Mouse (Mus musculus) forebrain, embryonic 14.5 days (tissue): ENCODE measurements around the gene Irx4. TPM values are rescaled to one million over a fixed set of nuclear protein-coding genes. Genes with fewer than 3 reads are reported as not detected.
A peak's percentile ranks its signal among the peaks of the same experiment; 100 is the strongest.

Source experiments
- ATAC-seq: fragments of 200-750 bp; cut with Nextera tagmentation; 2 replicates; pipeline ENCODE4 v1.8.0; 2017; ENCODE audit warnings: mild to moderate bottlenecking, moderate library complexity
- DNase-seq: peaks from one replicate; pipeline ENCODE4 v3.0.0-alpha.2; 2015; ENCODE audit warnings: low spot score
- H3K27ac ChIP-seq: fragments of 300-500 bp; sonication (generic); 2 replicates; pipeline ENCODE4 v1.5.1; 2014; ENCODE audit warnings: low read depth, mild to moderate bottlenecking, control low read depth, low read length, moderate library complexity
- H3K27me3 ChIP-seq: fragments of 300-500 bp; sonication (generic); replicated peaks from 2 replicates; pipeline ENCODE4 v1.6.1; 2014; ENCODE audit warnings: low read length, control low read depth, mixed read lengths; ENCODE audit not compliant: control insufficient read depth, insufficient read depth
- H3K36me3 ChIP-seq: fragments of 300-500 bp; sonication (generic); 2 replicates; pipeline ENCODE4 v1.6.1; 2014; ENCODE audit warnings: low read length, control low read depth; ENCODE audit not compliant: control insufficient read depth, insufficient read depth
- H3K4me1 ChIP-seq: fragments of 300-500 bp; sonication (generic); 2 replicates; pipeline ENCODE4 v1.6.1; 2014; ENCODE audit warnings: antibody characterized with exemption, low read length, control low read depth; ENCODE audit not compliant: control insufficient read depth, insufficient read depth
- H3K4me2 ChIP-seq: fragments of 300-500 bp; sonication (generic); 2 replicates; pipeline ENCODE4 v1.6.1; 2014; ENCODE audit warnings: mild to moderate bottlenecking, control low read depth, low read length
- H3K4me3 ChIP-seq: fragments of 300-500 bp; sonication (generic); 2 replicates; pipeline ENCODE4 v1.5.1; 2014; ENCODE audit warnings: low read depth, low read length, control low read depth
- H3K9ac ChIP-seq: fragments of 300-500 bp; sonication (generic); 2 replicates; pipeline ENCODE4 v1.6.1; 2014; ENCODE audit warnings: mild to moderate bottlenecking, low read length, control low read depth, moderate library complexity
- H3K9me3 ChIP-seq: fragments of 300-500 bp; sonication (generic); replicated peaks from 2 replicates; pipeline ENCODE4 v1.6.1; 2016; ENCODE audit warnings: low read length, control low read depth, mixed read lengths; ENCODE audit not compliant: control insufficient read depth
- WGBS: fragments of 180-500 bp; shearing (Covaris S2); extraction: QIAGEN DNeasy Blood & Tissue Kit; methylation state at CpG from one replicate; pipeline ENCODE4 v1.1.7; 2014; 5-methylcytosine and 5-hydroxymethylcytosine counted together
- polyA plus RNA-seq: library from polyadenylated mRNA; unstranded; fragments of >200 nt; fragmentation: Nextera tagmentation; extraction: Ambion mirVana; gene quantifications from 2 replicates; pipeline ENCODE4 v1.2.1, GENCODE M21; 2014

The Irx4 gene
- polyA plus RNA-seq, 1 experiment from 2014 or later, result 0.06 TPM

DNA sequence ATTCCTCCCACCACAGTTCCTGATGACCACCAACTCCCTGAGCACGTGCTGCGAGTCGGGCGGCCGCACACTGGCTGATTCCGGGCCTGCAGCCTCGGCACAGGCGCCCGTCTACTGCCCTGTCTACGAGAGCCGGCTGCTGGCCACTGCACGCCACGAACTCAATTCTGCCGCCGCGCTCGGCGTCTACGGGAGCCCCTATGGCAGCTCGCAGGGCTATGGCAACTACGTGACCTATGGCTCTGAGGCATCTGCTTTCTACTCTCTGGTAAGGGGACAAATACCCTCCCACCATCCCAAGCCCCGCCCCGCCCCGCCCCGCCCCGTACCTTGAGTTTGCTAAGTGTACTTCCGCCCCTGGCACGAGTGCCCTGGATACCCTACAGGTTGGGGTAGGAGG, 5.2 kb downstream of the Irx4 start:
- under 1% methylated on average over 28 of the region's 28 CpGs for WGBS
- ATAC-seq (peak; percentile 47), DNase-seq (peak; percentile 31)
- H3K36me3 ChIP-seq, result no peaks in the 10 kb centered on the region
- peaks cover 96% of the 10 kb centered on the region for H3K27me3 ChIP-seq
- no peak overlapping the region for H3K27ac ChIP-seq
- peak overlapping the region; percentile 28 for H3K4me2 ChIP-seq
- H3K4me1 ChIP-seq, result peaks cover 10% of the 10 kb centered on the region; the same call in 1 of the 2 replicates
- H3K4me3 ChIP-seq, result 0 out of 2 replicates have a peak overlapping the region, but pooled peaks have one; percentile 2
- no peaks in the 10 kb centered on the region for H3K9me3 ChIP-seq
- H3K9ac ChIP-seq, result no peak overlapping the region

DNA sequence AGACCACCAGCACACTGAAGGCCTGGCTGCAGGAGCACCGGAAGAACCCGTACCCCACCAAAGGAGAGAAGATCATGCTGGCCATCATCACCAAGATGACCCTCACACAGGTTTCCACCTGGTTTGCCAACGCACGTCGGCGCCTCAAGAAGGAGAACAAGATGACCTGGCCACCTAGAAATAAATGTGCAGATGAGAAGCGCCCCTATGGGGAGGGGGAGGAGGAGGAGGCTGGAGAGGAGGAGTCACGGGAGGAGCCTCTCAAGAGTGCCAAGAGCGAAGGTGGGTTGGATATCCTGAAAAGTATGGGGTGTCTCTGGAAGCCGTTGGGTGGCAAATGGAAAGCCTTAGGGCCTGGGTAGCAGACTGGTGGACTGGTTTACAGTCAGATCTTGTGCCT, 7.3 kb downstream of the Irx4 start:
- Histone ChIP-seq H3K9ac (no peak overlapping the region), H3K4me3 (no peak overlapping the region), H3K4me1 (peaks cover 14% of the 10 kb centered on the region), H3K9me3 (no peaks in the 10 kb centered on the region), H3K27me3 (peaks cover 96% of the 10 kb centered on the region), H3K36me3 (no peaks in the 10 kb centered on the region), H3K4me2 (no peak overlapping the region), H3K27ac (no peak overlapping the region)
- DNase-seq (no peak), ATAC-seq (no peak)
- 2% methylated on average over 10 of the region's 10 CpGs for WGBS

DNA sequence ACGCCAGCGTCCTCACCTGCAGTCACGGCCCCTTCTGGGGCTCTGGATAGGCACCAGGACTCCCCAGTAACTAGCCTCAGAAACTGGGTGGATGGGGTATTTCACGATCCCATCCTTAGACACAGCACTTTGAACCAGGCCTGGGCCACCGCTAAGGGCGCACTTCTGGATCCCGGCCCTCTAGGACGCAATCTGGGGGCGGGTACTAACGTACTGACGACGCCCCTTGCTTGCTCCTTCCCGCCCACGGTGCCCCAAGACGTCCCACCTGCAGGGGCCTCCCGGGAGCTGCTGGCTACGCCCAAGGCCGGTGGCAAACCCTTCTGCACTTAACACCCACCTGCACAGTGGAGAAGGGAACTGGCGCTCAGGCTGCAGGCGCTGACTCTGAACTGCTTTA, 8.4 kb downstream of the Irx4 start:
- Histone ChIP-seq H3K9ac (no peak overlapping the region), H3K9me3 (no peaks in the 10 kb centered on the region), H3K4me1 (peaks cover 8% of the 10 kb centered on the region), H3K4me3 (no peak overlapping the region), H3K36me3 (no peaks in the 10 kb centered on the region), H3K27me3 (peaks cover 96% of the 10 kb centered on the region), H3K4me2 (no peak overlapping the region), H3K27ac (no peak overlapping the region)
- DNase-seq (peak; percentile 16), ATAC-seq (no peak)
- under 1% methylated on average over 20 of the region's 20 CpGs for WGBS

- 4% methylated on average over 15 of the region's 15 CpGs for WGBS
- H3K27ac ChIP-seq, result no peak overlapping the region
- H3K9ac ChIP-seq, result no peak overlapping the region
- H3K4me2 ChIP-seq, result no peak overlapping the region
- H3K36me3 ChIP-seq, result no peaks in the 10 kb centered on the region
- H3K4me3 ChIP-seq, result no peak overlapping the region
- H3K9me3 ChIP-seq, result no peaks in the 10 kb centered on the region
- DNase-seq, result no peak
- peaks cover 8% of the 10 kb centered on the region for H3K4me1 ChIP-seq
- H3K27me3 ChIP-seq, result peaks cover 97% of the 10 kb centered on the region
- no peak for ATAC-seq
Observed at GRCm38 (mm10) chr13:73269251-73269650, 9.0 kb downstream of the Irx4 start.

- no peak for ATAC-seq
- Histone ChIP-seq H3K9ac (no peak overlapping the region), H3K4me3 (no peak overlapping the region), H3K27me3 (peaks cover 94% of the 10 kb centered on the region), H3K4me2 (no peak overlapping the region), H3K27ac (no peak overlapping the region), H3K36me3 (no peaks in the 10 kb centered on the region), H3K4me1 (peaks cover 8% of the 10 kb centered on the region), H3K9me3 (no peaks in the 10 kb centered on the region)
- no peak for DNase-seq
- 10% methylated on average over 3 of the region's 3 CpGs for WGBS
Observed at GRCm38 (mm10) chr13:73269891-73270290, 9.6 kb downstream of the Irx4 start.

DNA sequence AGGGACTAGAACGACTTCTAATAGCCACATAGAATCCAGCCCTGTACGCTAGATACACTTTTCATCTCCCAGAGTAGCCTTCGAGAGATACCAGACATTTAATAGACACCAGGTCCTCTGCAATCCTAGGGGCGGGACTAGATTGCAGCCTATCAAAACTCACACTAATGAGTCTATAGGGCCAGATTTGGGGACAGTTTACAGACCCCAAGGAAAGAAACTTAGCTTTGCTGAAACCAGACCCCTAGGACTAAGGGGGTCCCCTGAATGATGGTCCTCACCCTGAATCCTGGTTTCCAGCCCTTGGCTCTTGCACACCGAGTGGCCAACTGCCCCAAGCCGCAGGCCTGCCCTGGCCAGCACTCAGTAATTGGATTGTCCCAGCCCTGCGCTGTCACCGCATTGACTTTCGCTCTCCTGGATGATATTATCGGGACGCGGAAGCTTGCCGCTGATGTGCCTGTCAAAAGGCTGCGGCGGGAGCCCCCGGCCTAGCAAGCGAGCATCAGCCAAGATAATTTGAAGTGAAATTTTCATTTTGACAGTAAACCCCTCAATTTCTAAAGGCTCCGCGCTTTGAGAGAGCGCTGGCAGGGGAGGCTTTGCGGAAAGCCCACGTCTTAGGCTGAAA, 10.3 kb downstream of the Irx4 start:
- no peak overlapping the region for H3K4me3 ChIP-seq

DNA sequence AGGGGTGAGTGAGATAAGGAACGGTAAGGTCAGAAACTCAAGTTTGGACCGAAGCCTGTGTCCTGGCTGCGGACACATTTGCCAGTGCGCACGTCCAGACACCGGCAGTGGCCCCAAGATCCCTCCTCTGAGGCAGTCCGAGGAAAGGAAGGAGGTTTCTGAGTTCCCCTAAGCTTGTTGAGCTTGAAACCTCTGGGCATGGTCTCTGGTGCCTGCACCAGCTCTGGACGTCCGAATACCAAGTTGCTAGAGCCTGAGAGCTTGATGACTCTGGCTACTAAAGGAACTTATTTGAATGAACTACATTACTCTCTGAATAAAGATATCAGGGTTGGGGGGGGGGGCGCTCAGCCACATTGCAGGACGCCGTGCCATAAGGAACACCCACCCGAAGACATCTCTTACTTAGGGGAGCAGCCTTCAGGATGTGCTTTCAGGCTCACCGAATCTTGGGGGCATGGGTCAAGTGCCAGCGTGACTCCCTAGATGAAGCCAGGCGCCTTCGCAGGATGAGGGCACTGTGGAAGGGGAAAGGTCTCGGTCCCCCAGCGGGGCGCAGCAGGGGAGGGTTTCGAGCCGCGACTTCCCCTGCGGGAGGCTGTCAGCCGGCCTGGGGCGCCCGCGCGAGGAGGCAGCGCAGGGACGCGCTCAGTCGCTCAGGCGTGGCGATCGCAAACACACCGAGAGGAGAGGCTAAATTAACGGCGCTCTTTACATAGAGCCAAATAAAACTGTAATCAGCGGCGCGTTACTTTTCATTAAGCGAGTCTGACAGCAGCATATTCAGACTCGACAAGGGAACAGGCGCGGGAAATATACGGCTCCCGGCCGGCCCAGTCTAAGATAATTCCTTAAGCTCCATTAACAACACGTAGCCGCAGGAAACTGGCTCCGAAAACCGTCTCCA, 11.3 kb downstream of the Irx4 start:
- peaks cover 81% of the 10 kb centered on the region for H3K27me3 ChIP-seq
- no peaks in the 10 kb centered on the region for H3K9me3 ChIP-seq
- ATAC-seq (no peak), DNase-seq (peak; percentile 41)
- H3K4me1 ChIP-seq, result peaks cover 4% of the 10 kb centered on the region
- H3K4me2 ChIP-seq, result peak overlapping the region; percentile 43
- no peaks in the 10 kb centered on the region for H3K36me3 ChIP-seq
- WGBS, result under 1% methylated on average over 53 of the region's 53 CpGs
- H3K9ac ChIP-seq, result 0 out of 2 replicates have a peak overlapping the region, but pooled peaks have one; percentile 25
- H3K4me3 ChIP-seq, result peak overlapping the region; percentile 19
- H3K27ac ChIP-seq, result no peak overlapping the region

More for the DNA sequence above, 10.3 kb downstream of the Irx4 start:
- DNase-seq, result peak; percentile 10
- no peak overlapping the region for H3K9ac ChIP-seq
- no peak overlapping the region for H3K27ac ChIP-seq
- 3% methylated on average over 22 of the region's 22 CpGs for WGBS
- peaks cover 89% of the 10 kb centered on the region for H3K27me3 ChIP-seq
- peaks cover 5% of the 10 kb centered on the region for H3K4me1 ChIP-seq
- H3K9me3 ChIP-seq, result no peaks in the 10 kb centered on the region
- no peak for ATAC-seq
- peak overlapping the region; percentile 2; the same call in 1 of the 2 replicates for H3K4me2 ChIP-seq
- no peaks in the 10 kb centered on the region for H3K36me3 ChIP-seq

GRCm38 (mm10) chr13:73272794-73273282, 12.6 kb downstream of the Irx4 start:
- no peak for DNase-seq
- Histone ChIP-seq H3K9ac (no peak overlapping the region), H3K4me1 (peaks cover 4% of the 10 kb centered on the region), H3K4me2 (no peak overlapping the region), H3K9me3 (no peaks in the 10 kb centered on the region), H3K27me3 (peaks cover 68% of the 10 kb centered on the region), H3K36me3 (no peaks in the 10 kb centered on the region), H3K4me3 (no peak overlapping the region), H3K27ac (no peak overlapping the region)
- ATAC-seq, result no peak

DNA sequence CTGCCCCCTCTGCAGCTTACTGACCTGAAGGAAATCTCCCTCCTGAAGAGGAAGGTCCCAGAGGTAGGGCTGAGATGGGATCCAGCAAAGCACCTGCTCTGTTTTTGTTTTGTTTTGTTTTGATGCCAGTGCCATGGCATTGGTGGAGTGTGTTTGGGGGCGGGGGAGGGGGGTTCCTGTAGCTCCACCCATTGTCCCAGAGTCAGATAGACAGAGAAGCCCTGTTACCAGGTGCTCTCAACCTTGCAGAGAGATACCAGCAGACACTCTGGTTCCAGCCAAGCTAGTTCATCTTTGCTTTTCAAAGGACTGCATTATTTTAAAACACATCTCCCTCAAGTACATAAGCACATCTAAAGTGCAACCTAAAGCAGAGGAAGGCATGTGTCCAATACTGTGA, 13.3 kb downstream of the Irx4 start:
- ATAC-seq, result no peak
- Histone ChIP-seq H3K9me3 (no peaks in the 10 kb centered on the region), H3K9ac (no peak overlapping the region), H3K4me2 (no peak overlapping the region), H3K4me3 (no peak overlapping the region), H3K36me3 (no peaks in the 10 kb centered on the region), H3K27me3 (peaks cover 61% of the 10 kb centered on the region), H3K4me1 (peaks cover 4% of the 10 kb centered on the region), H3K27ac (no peak overlapping the region)
- 8% methylated on average over 1 of the region's 1 CpGs for whole genome bisulfite sequencing
- DNase-seq, result no peak
